Mouse (Mus musculus) frontal cortex, postnatal 36 days (tissue): ENCODE results near the gene Gm28372.

Experiments used
- DNase-seq, 2 experiments: peaks; one replicate each; pipeline ENCODE4 v3.0.0; 2022; ENCODE audit warnings: low spot score in 2 of 2

Gm28372 gene

DNA sequence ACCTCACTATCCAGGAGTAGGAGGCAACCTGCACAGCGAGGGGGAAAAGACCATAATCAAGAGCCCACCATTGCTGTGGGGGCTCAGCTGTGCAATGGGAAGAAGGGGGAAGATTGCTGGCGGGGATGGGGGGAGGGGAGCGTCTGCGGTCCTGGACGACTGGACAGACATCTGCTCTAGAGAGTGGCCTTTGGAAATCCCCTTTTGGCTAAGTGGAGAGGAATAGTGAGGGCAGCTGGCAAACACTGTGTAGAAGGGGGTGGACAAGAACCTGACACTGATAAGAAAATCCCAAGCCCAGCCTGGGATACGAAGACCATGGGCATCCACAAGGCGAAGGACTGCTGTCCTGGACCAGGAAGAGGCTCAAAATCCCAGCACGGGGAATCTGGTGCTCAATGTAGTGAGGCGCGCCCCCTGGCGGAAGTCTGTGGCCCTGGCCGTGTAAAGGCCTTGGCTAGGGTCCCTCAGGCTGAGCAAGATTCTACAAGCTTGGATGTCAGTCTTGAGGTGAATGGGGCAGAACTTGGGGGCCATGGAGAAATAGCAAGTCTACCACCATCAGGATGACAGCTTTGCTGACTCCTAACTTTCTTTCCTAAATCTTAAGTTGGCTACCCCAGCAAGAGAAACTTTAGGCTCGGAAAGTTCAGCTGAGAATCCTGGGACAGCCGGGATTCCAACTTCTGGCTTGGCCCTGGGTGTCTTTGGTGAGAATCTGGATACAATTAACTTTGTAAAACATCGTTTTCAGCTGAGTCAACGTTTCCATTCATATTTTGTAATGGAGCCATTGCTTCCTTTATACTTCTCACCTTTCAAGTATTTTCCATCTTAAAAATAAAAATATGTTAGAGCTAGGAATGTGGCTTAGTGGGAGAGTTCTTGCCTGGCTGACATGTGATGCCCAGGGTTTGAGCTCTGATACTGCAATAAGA, 6.8 kb downstream of the Gm28372 start:
- peak; percentile 80 to 86 for DNase-seq

DNA sequence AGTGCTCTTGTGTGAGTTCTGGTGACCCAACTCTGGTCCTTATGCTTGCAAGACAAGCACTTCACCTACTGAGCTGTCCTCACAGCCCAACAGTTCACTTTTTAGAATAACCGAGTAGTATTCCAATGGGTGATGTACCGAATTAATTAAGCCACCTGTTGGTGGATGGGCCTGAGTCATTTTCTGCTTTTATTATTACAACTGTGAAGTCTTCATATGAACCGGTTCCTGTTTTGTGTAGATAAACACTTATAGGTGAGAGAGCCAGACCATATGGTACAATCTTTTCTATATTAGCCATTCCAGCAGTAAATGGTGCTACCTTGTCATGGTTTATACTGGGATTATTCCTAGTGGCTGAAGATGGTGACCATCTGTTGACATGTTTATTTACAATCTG, 7.7 kb downstream of the Gm28372 start:
- no peak for DNase-seq

DNA sequence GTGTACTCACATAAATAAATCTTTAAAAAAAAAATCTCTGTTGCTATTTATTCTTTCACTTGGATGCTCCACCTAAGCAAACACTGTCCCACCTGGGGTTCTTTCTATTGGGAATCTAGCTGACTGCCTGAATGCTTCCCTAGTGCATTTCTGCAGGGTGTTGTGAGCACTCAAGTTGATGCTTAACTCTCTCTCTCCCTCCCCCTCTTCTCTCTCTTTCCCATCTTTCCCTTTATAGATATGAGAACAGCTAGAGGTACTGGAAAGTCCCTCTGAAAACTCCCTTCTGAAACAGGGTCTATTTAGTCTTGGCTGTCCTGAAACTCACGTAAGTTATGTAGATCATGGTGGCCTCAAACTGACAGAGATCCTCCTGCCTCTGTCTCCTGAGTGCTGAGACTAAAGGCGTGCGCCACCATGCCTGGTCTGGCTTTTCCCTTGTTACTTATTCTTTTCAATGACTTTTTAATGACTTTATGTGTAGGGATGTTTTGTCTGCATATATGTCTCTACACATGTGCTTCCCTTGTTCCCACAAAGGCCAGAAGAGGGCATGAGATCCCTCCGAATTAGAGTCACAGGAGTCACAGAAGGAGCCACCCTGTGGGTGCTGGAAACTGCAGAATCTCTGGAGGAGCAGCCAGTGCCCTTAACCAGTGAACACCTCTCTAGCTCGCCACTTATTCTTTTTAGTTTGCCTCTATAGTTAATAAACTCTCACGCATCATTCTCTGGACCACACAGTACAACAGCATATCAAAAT, 9.2 kb downstream of the Gm28372 start:
- DNase-seq, result no peak

GRCm38 (mm10) chr2:130421781-130422620, 17.0 kb downstream of the Gm28372 start:
- DNase-seq, result no peak

DNA sequence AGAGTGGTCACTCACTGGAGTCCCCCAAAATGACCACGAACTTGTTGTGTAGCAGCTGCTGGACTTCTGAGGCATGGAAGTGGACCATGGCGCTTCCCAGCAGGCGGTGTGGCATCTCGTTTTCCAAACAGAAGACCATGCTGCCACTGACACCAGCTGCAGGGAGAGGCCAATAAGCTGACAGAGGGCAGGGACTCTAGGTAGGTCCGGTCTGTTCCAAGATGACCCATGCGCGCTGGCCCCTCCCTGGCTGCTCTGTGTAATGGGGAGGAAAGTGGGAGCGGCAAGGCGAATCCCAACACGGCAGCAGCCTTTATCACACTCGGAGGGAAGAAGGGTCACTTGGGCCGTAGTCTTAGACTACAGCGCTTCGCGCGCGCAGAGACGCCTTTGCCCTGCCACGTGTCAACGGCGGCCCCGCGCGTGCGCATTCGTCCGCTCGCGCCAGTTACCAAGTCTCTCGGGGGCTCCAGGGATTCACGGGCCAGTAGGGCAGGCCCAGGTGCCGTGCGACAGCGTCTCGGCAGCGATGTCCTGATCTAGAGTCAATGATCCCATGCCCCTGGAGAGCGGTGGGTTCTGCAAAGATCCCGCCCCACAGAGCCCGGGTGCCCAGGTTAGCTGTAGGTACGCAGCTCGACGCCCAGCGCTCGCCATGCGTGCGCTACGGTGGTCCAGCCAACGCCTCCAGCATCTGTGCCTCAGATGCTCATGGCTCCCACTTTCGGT, 18.5 kb downstream of the Gm28372 start:
- peak in 1 of 2 experiments; percentile 88 for DNase-seq

DNA sequence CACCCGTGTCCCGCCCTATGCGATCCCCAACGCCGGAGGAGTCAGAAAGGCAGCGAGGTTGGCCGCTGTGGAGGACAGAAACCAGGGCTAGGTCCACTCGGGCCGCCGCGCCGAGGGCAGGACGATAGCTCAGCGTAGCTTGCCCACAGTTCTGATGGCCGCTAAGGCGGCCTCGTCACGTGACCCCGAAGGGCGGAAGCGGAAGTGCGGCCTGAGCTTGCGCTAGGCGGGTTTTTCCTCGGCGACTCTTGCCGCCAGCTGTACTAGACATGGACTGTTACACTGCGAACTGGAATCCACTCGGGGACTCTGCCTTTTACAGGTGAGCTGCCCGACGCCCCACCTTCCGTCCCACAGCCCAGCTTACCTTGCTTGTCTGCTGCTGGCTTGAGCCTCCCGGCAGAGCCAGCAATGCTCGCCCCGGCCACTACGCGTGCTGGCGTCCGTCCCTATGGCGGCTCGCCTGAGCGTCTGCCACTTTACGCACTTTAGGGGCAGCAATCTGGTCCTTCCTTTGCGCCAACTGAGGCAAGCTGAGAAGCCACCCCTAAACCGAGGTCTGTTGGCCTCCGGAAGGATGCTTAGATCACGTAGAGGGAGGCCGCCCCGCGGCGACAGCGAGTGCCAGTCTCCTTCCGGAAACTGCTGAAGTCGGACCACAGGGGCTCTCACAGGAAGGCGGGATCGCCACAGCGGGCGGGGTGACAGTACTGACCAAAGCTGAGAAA, 19.3 kb downstream of the Gm28372 start, which contains the start of the genes Vps16 and Pced1a:
Gene Vps16 (plus strand): TSS at position 214 of the 728 bp plus-strand sequence.
Gene Pced1a (minus strand): TSS at position 576 of the 728 bp plus-strand sequence.
- peak; percentile 94 to 95 for DNase-seq

- no peak for DNase-seq
These were observed 20.1 kb downstream of the Gm28372 start for GRCm38 (mm10) chr2:130425112-130425511.

DNA sequence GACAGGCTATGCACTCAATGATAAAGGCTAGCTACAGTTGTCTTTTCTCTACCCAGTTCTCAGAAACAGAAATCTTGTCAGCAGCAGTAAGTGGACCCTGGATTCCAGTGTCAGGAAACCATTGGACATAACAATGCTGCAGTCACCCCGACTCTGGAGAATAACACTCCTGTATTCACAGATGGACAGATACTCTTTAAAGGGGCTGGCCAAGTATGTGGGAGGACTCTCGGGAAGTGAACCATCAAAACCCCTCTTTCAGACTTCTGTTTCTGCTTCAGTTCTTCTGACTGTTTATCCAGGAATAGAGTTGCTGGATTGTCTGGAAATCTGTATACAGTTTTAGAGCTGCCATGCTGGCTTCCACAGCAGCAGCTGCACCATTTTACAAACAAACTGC, 24.8 kb downstream of the Gm28372 start:
- DNase-seq, result no peak

GRCm38 (mm10) chr2:130430484-130430883, 25.4 kb downstream of the Gm28372 start:
- DNase-seq, result no peak

- no peak for DNase-seq
These were observed 27.1 kb downstream of the Gm28372 start for GRCm38 (mm10) chr2:130432157-130432556.

- peak; percentile 30 to 72 for DNase-seq
These were observed 28.1 kb downstream of the Gm28372 start for GRCm38 (mm10) chr2:130433152-130433551.

GRCm38 (mm10) chr2:130436769-130437168, 31.7 kb downstream of the Gm28372 start:
- DNase-seq, result no peak

GRCm38 (mm10) chr2:130438861-130439260, 33.8 kb downstream of the Gm28372 start:
- no peak for DNase-seq

GRCm38 (mm10) chr2:130439840-130440480, 34.9 kb downstream of the Gm28372 start:
- no peak for DNase-seq

DNA sequence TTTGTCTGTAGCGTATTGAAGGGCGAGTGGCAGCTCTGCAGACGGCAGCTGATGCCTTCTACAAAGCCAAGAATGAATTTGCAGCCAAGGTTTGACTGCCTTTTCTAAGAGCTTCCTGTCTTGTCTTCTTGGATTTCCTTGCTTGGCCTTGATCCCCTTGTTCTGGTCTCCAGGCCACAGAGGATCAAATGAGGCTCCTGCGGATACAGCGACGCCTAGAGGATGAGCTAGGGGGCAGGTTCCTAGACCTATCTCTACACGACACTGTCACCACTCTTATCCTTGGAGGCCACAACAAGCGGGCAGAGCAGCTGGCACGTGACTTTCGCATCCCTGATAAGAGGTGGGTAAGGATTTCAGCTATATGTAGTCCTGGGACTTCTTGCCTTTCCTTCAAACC, 37.1 kb downstream of the Gm28372 start:
- DNase-seq, result no peak

GRCm38 (mm10) chr2:130448449-130448848, 43.4 kb downstream of the Gm28372 start:
- DNase-seq, result no peak

DNA sequence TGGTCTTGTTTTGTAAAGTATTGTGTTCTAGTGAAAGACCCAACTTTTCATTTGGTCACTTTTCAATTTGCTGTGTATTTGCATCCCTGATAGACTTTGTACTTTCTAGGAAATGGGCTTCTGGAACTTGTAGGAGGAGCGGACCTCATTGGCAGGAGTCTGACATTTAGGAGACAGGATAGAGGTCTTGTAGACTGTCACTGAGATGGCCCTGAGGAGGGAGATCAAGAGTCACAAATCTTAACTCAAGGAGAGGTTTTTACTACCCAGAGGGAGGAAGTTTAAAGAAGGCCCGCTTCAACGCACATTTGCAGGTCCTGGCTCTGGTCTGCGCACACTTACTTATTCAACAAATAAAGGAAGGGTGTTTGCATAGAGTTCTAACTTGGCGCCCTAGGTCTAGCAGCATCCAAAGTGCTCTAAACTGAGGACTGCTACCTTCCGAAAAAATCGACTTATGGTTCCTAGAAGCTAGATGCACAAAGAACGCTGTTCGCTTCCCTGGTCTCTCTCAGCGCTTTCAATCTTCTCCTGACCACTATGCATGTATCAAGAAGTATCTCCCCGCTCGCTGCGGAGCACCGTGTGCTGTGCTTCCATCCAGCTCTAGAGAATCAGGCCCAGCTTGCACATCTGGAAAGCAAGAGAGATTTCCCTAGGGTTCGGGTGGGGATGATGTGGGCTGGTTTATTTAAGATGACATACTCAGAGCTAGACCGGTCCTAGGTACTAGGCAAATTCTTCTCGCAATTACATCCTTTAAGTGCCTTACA, 44.2 kb downstream of the Gm28372 start:
- DNase-seq, result peak in 1 of 2 experiments; percentile 21

- peak; percentile 91 to 92 for DNase-seq
These were observed 44.9 kb downstream of the Gm28372 start, which contains the start of gene Ptpra for GRCm38 (mm10) chr2:130449794-130450433. Gene Ptpra, plus strand, starts transcription at chr2:130450278.
